Mouse (Mus musculus): Measurements from ENCODE around the gene Gpr33. TPM values are rescaled to one million over a fixed set of nuclear protein-coding genes. Genes with fewer than 3 reads are reported as not detected.
A peak's percentile ranks its signal among the peaks of the same experiment; 100 is the strongest.

Gpr33 gene
- 0.10 and 0.30 TPM in 2 replicates for polyA plus RNA-seq (2012; rRNA removed)

- DNase-seq (ENCODE audit: low spot score) = no peak
Observed at GRCm38 (mm10) chr12:52027963-52028362, at the start of gene Gpr33. Gene Gpr33 (minus strand): TSS chr12:52028063.

DNA sequence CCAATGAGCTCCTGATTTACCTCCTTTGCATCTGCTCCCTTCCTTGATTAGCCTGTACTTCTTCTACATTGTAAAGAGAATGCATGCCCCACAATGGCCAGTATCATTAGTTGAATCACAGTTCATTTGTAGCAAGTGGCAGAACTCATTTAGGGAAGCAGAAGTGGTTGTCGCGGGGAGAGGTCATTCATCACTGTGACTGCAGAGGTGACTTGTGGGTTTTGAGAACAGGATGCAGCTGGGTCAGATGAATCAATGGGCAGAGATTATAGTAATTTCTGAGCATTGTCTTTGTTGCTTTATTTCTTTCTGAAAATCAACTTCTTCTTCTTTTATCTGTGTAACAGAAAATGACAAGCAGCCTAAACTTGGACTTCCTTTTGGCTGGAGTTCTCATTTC, 21.5 kb upstream of the Gpr33 start:
- DNase-seq (ENCODE audit: low spot score) = no peak

GRCm38 (mm10) chr12:52046371-52046770, 18.5 kb upstream of the Gpr33 start:
- DNase-seq (ENCODE audit: low spot score) = no peak

DNA sequence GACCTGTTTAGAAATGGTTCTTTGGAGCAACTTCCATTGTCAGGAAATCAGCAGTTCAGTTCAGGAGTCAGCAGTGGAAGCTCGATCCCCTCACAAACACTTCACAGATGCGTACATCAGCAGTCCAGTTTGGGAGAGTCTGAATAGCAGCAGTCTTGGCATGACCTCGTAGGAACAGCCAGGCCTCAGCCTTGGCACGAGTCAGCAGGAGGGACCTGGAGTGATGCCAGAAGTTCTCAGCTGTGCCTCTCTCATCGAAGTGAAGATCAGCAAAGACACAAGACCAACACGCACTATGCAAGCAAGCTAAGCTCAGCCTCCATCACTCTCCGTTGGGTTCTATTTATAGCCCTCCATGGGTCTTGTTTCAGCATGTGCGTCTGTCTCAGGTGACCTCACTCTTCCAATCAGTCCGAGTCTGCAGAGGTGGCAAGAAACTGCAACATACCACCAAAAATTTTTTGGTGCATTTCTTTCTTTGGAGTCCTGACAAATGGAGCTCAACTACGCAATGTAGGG, 15.0 kb upstream of the Gpr33 start:
- DNase-seq (ENCODE audit: low spot score) = no peak

GRCm38 (mm10) chr12:52038352-52038751, 10.5 kb upstream of the Gpr33 start:
- no peak for DNase-seq (ENCODE audit: low spot score)

DNA sequence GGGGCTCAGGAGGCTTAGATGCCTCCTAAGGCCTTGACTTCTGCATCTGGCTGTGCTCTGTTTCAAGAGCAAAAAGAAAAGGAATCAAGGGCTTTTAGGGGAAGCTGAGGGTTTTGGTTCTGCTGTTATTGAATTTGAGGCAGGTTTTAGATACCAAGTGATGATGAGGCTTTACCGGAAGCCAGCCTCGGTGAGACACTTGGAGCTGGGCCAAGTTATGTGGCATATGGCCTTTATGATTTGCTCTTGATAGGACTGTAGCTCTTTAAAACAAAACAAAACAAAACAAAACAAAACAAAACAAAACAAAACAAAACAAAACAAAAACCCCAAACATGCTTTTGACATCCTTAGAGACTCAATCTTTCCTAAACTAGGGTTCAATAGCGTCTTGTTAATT, 7.1 kb upstream of the Gpr33 start:
- no peak for DNase-seq (ENCODE audit: low spot score)

- no peak for DNase-seq (ENCODE audit: low spot score)
Observed at GRCm38 (mm10) chr12:52032276-52032675, 4.4 kb upstream of the Gpr33 start.

- DNase-seq (ENCODE audit: low spot score) = no peak
Observed at GRCm38 (mm10) chr12:52014494-52015029, 13.3 kb downstream of the Gpr33 start.

- no peak for DNase-seq (ENCODE audit: low spot score)
Observed at GRCm38 (mm10) chr12:52014044-52014443, 13.8 kb downstream of the Gpr33 start.

DNA sequence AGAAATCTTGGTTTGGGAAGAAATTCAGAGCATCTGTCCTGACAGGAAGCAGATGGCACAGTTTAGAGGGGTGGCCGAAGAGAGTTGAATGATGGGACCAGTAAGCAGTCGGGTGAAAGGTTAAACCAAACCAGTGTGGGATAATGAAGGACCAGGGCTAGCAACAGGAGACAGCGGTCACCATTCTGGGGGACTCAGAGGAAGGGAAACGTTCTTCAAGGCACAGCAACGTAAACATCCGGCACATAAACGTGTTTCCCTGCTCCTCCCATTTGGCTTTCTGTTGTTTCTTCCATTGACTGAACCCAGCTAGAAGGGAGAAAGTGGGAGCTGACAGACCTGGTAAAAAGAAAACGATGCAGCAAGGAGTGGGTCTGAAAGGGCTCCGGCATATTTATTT, 14.6 kb downstream of the Gpr33 start:
- no peak for DNase-seq (ENCODE audit: low spot score)

DNA sequence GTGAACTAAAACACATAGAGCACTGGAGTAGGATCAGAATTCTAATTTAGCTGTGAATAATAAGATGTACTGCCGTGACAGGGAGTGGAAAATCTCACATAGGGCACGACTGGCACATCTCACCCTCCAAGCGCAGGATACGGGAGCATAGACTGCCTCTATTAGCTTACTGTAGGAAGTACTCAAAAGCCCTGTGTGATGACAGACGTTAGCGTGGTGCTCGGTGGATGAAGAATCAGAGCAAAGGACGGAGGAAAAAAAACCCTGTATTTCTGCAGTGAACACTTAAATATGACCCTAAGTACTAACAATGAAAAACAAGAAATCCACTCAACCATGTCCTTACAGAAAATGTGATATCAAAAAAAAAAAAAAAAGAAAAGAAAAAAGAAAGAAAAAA, 15.7 kb downstream of the Gpr33 start:
- no peak for DNase-seq (ENCODE audit: low spot score)

GRCm38 (mm10) chr12:52010630-52010961, 17.3 kb downstream of the Gpr33 start:
- DNase-seq (ENCODE audit: low spot score) = no peak

GRCm38 (mm10) chr12:52009928-52010629, 17.8 kb downstream of the Gpr33 start:
- DNase-seq (ENCODE audit: low spot score) = no peak

GRCm38 (mm10) chr12:52006633-52006994, 21.2 kb downstream of the Gpr33 start:
- DNase-seq (ENCODE audit: low spot score) = no peak

GRCm38 (mm10) chr12:52005877-52006632, 21.8 kb downstream of the Gpr33 start, which contains the start of gene Dtd2:
Gene Dtd2 (minus strand): TSS chr12:52006501.
- DNase-seq (ENCODE audit: low spot score) = peak; percentile 88

DNA sequence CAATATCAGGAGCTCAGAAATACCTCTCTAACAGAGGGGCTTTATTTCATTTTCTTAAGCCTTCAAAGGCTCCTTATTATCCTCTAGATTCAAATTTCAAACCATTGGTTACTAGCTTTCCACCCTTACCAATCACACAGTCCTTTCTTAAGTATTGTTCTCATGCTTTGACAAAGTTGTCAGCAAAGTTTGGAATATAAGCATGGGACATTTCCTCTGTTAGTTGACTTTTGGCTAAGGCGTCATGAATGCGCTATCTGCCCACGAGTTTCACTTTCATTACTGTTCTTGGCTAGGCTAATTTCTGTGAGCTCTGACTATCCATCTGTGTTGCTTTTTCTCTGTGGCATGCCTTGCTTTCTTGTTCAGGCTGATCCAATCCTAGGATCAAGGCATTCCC, 25.1 kb downstream of the Gpr33 start:
- DNase-seq (ENCODE audit: low spot score) = no peak

DNA sequence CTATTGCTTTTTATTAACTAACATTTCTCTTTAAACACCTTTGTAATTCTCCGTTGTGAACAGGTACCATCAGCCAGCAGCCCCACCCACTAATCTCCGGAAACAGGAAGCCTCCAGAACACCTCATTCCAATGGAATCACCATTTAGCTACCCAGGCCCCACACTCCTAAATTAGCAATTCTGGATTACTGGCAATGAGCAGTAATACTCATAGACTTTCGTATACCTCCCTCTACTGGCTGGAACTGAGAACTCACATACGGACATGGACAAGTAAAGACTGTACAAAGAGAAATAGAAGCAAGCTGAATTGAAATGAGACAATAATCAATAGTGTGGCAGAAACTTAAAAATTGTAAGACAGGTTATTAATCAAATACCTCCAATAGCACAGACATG, 26.3 kb downstream of the Gpr33 start:
- no peak for DNase-seq (ENCODE audit: low spot score)

GRCm38 (mm10) chr12:51998366-51998932, 29.4 kb downstream of the Gpr33 start:
- DNase-seq (ENCODE audit: low spot score) = no peak

DNA sequence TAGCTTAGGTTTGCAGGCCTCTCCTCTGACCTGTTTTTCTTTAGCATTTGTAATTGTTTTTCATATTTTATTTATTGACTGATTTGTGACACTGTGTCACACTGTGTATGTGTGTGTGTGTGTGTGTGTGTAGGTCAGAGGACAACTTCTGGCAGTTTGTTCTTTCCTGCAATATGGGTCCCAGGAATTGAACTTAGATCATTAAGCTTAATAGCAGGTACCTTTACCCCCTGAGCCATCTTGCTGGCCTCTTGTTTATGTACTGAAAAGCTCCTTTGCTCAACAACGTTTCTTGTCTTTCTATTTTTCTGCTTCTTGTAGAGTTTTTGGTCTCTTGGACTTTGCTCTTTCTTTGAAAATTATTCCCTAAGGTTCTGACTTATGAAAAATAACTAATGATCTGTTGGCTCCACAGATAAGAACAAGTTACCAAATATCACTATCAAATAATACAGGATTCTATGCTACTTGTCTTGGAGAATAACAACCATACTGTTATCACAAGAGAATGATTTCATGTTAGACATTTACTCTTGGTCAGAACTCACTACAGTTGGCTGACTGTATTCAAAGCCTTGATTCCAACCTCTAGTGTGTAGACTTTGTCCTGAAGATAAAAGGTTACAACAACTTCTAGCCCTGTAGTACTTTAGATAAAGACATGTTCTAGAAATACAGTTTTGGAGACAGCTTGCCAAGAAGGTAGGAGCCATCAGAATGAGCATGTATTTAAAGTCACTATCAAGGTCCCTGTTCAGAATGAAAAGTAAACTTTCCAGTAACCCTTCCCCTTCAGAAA, 31.9 kb downstream of the Gpr33 start:
- DNase-seq (ENCODE audit: low spot score) = no peak

DNA sequence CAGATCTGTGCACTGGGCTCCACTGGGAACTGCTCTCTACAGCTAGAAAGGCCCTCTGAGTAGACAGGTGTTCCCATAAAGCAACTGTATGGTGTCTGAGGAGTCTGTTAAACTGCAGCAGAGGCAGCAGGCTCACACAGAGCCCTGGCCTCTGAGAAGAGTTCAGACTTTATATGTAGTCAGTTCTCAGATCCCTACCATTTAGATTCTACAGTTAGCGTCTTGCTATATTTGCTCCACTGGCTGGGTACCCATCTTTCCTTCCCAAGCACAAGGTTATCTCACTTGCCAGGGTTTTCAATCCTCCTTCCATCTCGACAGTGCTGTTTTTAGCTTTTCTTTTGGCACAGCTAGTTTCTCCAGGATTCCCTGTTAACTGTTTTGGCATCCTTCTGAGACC, 37.2 kb downstream of the Gpr33 start:
- no peak for DNase-seq (ENCODE audit: low spot score)

GRCm38 (mm10) chr12:51988536-51988935, 39.3 kb downstream of the Gpr33 start:
- DNase-seq (ENCODE audit: low spot score) = no peak

GRCm38 (mm10) chr12:51985826-51986225, 42.0 kb downstream of the Gpr33 start:
- DNase-seq (ENCODE audit: low spot score) = no peak

All from urinary bladder, adult 2 months (tissue).